Mouse (Mus musculus): ENCODE results near the gene Mmp11.

GRCm38 (mm10) chr10:75894601-75895000 lies 41.7 kb downstream of the Mmp11 start:
- TF ChIP-seq POLR2A (IDR thresholded peaks at IDR 0.05; ENCODE audit: borderline replicate concordance, control insufficient read depth, low read depth, low read length) = no peak
- TF ChIP-seq CTCF (IDR thresholded peaks at IDR 0.05; ENCODE audit: control insufficient read depth, insufficient read depth, low read length) = no peak
